Mouse (Mus musculus) brain, embryonic 14.5 days (tissue): ENCODE measurements at regions not wholly inside any gene's neighbourhood (a gene's known extent, or its start where the extent isn't known, plus 50 kb on each side); places are given as distances from the start of the nearest gene placed in this dataset.

Source experiments
- DNase-seq: peaks from one replicate; pipeline ENCODE4 v3.0.0-alpha.2; 2011; ENCODE audit warnings: low read depth
- CTCF ChIP-seq: fragments of 200-500 bp; IDR thresholded peaks from 2 replicates; pipeline ENCODE4 v1.5.1; 2012; ENCODE audit warnings: inconsistent platforms, mild to moderate bottlenecking, moderate library complexity, borderline replicate concordance; ENCODE audit not compliant: insufficient read depth, insufficient read length; ENCODE audit errors: extremely low read depth
- POLR2A ChIP-seq: fragments of 200-500 bp; IDR thresholded peaks from 2 replicates; pipeline ENCODE4 v1.6.1; 2012; ENCODE audit warnings: mild to moderate bottlenecking, inconsistent platforms, borderline replicate concordance; ENCODE audit not compliant: poor library complexity, insufficient read depth, insufficient read length, severe bottlenecking; ENCODE audit errors: extremely low read depth

- DNase-seq, result no peak
- no peak for TF ChIP-seq POLR2A
- TF ChIP-seq CTCF, result no peak
Measured at GRCm38 (mm10) chr10:66745871-66746270, 350.1 kb upstream of the Jmjd1c start.

DNA sequence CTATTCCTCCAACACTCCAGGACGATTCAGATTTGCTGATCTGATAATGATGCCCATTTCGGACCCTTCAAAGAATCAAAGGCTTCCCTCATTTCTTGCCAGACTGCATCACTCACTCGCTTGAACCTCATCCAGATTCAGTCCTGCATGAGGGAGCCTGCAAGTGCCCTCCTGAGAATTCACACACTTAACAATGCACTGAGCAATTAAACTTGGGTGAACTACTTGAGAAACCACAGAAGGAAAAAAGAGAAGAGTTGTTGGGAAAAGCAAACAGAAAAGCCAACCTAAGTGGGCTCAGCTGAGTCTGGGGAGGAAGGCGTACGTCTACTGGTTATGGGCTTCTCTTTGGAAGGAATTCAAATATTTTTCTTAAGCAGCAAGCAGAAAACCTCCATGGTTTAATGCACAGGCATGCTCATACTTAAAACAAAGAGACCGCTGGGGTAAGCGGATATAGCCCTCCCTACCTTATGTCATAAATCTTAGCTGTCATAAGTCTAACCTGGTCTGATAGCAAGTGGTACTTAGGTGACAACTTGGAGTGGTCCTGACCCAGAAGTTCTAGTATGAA is 343.6 kb upstream of the Jmjd1c start:
- TF ChIP-seq POLR2A (no peak), CTCF (no peak)
- peak; percentile 12 for DNase-seq

DNA sequence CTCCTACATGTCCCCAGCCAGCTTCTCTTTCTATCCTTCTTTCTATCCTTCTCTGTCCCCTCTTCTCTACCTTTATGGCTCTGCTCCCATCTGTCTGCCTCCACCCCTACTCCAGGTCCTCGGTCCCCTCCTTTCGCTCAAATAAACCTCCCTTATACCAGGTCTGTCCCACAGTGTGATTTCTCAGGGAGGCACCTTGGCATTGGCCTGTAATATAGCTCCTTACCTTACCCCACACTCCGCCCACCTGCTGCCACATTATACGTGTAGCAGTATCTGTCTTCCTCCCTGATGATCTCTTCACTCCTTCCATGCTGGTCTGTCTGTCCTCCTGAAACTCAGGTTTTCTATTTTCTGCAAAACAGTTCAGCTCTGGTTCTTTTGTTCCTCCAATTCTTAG is 339.1 kb upstream of the Jmjd1c start:
- no peak for DNase-seq
- TF ChIP-seq CTCF (no peak), POLR2A (no peak)

GRCm38 (mm10) chr10:66770161-66771030 is 325.5 kb upstream of the Jmjd1c start:
- TF ChIP-seq CTCF (no peak), POLR2A (no peak)
- DNase-seq, result peak; percentile 56

DNA sequence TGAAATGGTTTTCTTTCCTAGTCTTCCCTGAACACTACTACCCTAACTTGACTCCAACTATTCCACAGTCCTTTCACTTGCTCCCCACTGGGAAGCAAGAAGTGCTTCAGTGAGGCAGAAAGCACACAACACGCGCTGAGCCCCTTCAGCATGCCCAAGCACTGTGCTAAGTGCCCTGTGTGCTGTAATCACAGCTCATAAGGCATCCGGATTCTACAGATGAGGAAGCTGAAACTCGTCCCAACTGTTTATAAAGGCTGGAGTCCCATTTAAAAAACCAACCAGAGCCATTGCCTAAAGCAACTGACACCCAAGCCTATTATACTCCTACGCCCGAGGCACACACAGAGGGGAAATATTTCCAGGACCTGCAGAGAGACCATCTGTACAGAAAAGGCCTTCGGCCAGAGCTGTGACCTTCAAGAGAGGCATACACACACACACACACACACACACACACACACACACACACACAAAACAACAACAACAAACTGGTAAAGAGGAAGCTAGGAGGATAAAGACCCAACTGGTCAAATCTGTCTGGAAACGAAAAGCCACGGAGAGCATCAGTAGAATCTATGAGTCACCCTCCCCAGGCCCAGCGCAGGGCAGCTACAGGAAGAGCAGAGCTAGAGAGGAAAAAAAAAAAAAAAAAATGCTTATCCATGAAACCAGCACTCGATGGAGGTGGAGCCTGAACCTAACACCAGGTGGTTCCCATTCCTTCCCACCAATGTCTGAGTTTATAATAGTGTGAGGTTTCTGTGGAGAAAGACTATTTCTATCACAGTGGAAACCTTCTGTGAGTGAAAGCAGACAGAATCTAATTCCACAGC is 315.4 kb upstream of the Jmjd1c start:
- DNase-seq, result no peak
- TF ChIP-seq CTCF, result no peak
- no peak for TF ChIP-seq POLR2A

DNA sequence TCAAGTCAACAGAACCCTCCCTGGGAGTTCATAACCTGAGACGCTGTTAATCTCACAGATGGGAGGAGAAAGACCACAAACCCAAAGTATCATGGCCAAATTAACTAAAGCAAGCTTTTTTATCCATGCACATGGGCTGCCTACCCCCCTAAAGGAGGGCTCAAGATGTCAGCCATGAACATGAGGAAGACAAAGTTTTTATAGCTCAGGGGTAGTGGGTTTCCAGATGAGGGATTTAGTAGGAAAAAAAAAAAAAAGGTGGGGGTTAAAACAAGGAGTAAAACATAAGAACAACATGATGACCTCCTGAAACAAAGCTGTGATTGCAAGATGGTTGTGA is 314.8 kb upstream of the Jmjd1c start:
- TF ChIP-seq POLR2A (no peak), CTCF (no peak)
- DNase-seq, result no peak

DNA sequence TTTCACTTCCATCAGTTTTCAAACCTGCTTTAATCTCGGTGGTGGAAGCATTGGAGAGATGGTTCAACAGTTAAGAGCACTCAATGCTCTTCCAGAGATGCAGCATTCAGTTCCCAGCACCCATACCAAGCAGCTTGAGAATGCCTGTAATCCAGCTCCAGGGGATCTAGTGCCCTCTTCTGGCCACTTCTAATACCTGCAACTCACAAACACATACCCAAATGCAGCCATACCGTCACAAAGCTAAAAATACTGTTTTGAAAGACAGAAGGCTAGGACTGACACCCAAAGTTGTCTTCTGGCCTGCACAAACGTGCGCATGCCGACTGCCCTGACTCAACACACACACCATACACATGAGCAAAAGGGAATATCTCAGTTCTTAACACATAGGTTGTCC is 313.9 kb upstream of the Jmjd1c start:
- peak; percentile 4; the same call in 1 of the 2 replicates for TF ChIP-seq CTCF
- TF ChIP-seq POLR2A, result no peak

DNA sequence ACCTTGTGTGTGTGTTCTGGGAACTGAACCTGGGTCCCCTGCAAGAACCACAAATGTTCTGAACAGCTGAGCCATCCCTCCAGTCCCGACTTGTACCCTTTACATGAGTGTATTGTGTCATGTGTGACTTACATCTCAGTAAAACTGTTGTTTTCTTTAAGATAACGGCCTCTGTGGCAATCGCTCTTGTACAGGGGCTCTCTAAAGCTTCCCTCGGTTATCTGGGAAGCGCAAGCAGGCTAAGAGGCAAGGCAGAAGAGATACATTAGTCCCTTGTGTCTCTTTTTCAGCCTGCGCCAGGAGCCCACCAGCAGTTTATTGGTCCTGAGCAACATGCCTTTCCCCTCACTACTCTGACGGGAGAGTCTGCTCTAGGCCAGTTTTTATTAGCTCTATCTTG is 308.1 kb upstream of the Jmjd1c start:
- DNase-seq, result no peak
- no peak for TF ChIP-seq POLR2A
- no peak for TF ChIP-seq CTCF

More for the DNA sequence above, 313.9 kb upstream of the Jmjd1c start:
- DNase-seq, result no peak

- TF ChIP-seq CTCF (no peak), POLR2A (no peak)
- no peak for DNase-seq
Measured at GRCm38 (mm10) chr10:66796296-66796695, 299.6 kb upstream of the Jmjd1c start.

DNA sequence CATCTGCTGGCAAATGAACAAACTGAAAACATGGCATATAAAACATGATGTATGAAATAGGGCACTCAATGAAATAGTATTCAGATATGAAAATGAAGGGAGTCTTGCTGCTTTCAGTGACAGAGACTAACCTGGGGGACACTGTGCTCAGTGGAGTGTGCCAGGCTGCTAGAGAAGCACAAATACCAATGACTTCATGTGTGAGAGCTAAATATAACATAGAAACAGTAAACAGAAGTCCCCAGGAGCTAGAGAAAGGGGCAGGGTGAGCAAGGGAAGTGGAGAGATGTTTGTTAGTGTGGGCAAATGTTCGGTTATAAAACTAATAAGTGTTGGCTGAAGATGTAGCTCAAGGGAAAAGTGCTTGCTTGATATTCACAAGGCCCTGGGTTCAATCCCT is 293.2 kb upstream of the Jmjd1c start:
- no peak for DNase-seq
- TF ChIP-seq CTCF (no peak), POLR2A (no peak)

GRCm38 (mm10) chr10:66807261-66807968 is 288.5 kb upstream of the Jmjd1c start:
- DNase-seq, result peak; percentile 83
- peak; percentile 85 for TF ChIP-seq CTCF
- no peak for TF ChIP-seq POLR2A

DNA sequence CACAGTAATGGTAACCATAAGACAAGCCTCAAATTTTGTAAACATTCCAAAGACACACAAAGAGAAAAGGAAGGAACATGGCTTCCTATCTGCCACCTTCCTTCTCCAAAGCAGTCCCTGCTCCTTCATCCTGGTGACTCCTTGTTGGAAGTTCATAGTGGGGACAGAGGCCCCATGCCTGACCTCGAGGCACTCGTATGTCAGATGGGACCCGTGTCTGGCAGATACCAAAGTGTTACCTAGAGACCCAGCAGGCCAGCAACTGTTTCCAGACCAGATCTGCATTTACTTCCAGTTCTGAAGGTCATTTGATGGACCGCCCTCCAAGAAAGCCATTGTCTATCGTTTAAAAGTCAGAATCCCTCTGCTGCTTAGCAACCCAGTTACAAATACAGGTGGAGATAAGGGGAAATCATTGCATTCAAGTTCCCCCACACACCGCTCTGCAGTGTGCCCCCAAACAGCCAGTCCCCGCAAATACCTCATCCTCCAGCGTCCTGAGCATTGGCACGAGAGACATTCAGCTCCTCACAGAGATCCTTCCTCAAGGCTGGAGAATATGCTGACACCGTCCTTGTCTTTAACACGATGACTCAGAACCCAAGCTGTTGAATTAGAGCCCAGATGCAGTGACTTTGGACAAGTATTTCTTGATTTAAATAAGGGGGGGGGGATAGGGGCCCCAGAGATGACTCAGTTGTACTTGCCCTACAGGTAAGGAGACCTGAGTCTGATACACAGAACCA is 283.2 kb upstream of the Jmjd1c start:
- TF ChIP-seq CTCF (no peak), POLR2A (no peak)

More for the DNA sequence above, 283.2 kb upstream of the Jmjd1c start:
- DNase-seq, result no peak
